Mouse (Mus musculus) urinary bladder, postnatal 10 days (tissue): ENCODE data around the gene Srpk3.

Experiments
- DNase-seq: peaks from one replicate; pipeline ENCODE4 v3.0.0; 2022; ENCODE audit warnings: low spot score

The Srpk3 gene

GRCm38 (mm10) chrX:73805814-73806213 lies 31.6 kb downstream of the Srpk3 start:
- DNase-seq = no peak

GRCm38 (mm10) chrX:73815072-73815471 lies 40.9 kb downstream of the Srpk3 start:
- no peak for DNase-seq

GRCm38 (mm10) chrX:73816596-73817314 lies 42.5 kb downstream of the Srpk3 start:
- DNase-seq = no peak

DNA sequence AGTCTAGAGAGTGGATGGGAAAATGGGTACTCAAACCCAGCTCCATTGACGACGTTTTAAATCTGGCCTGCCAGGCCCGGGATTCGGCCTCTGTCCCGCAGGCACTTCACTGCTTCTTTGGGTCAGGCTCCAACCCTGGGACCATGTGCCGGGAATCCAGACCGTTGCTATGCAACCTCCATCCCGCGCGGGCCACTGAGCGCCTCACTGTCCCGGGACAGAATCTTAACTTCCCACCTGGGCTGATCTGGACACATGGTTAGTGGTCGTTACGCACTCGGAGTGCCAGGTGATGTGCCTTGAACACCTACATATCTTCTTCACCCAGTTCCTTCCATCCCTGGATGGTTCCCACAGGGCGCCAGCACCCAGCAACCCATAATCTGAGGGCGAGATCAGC lies 49.5 kb downstream of the Srpk3 start:
- no peak for DNase-seq

- DNase-seq = peak; percentile 16
Observed at GRCm38 (mm10) chrX:73824185-73825151, 50.3 kb downstream of the Srpk3 start, which contains the start of gene Pdzd4. Pdzd4 (minus strand) TSS chrX:73824969.
